Comparison of ENCODE assay signal across 8 mouse cellular contexts in genomic region chr10:13475121-13475520, GRCm38 (mm10). TPM values are rescaled to one million over a fixed set of nuclear protein-coding genes. Genes with fewer than 3 reads are reported as not detected.
DNase-seq lines count a peak whose midpoint lies in the region; ATAC-seq and TF ChIP-seq lines count a peak whose summit lies in the region.

No protein-coding gene starts in this region.

- H3K9me3 ChIP-seq in kidney, embryonic 14.5 days (ENCODE audit: control insufficient read depth, low read length): no peaks in the 10 kb centered on the region

- no peak for DNase-seq in kidney, adult 9 months
- peak; percentile 15 for DNase-seq in T-cell, adult 2 months (ENCODE audit: low spot score)
- peak; percentile 52 for DNase-seq in retina, postnatal 1 day
- DNase-seq in adrenal gland, adult 18-20 months (ENCODE audit: low spot score in 2 of 2): no peak
- DNase-seq in layer of hippocampus, adult 2 months (ENCODE audit: low spot score in 2 of 2): no peak
- no peak for DNase-seq in layer of hippocampus, adult 8-10 months (ENCODE audit: low spot score in 2 of 2)

- H3K27me3 ChIP-seq in kidney, embryonic 14.5 days (ENCODE audit: control insufficient read depth, insufficient read depth, low read length): no peaks in the 10 kb centered on the region; the same call in 1 of the 2 replicates

- no peak for ATAC-seq in kidney, embryonic 14.5 days (ENCODE audit: low FRiP score, low TSS enrichment)
- peak; percentile 18 for ATAC-seq in inflammation-experienced regulatory T-cells, adult 6 months

- no peak overlapping the region; the same call in 1 of the 2 replicates for H3K4me3 ChIP-seq in kidney, embryonic 14.5 days (ENCODE audit: low read length)
- H3K4me3 ChIP-seq in layer of hippocampus, adult 2 months: no peak overlapping the region; the same call in 1 of the 2 replicates

- no peak overlapping the region for H3K9ac ChIP-seq in kidney, embryonic 14.5 days (ENCODE audit: low read depth, low read length)

- H3K4me1 ChIP-seq in kidney, embryonic 14.5 days (ENCODE audit: control insufficient read depth, insufficient read depth, low read length): 0 out of 2 replicates have a peak, but pooled peaks cover 7% of the 10 kb centered on the region

- peak overlapping the region; percentile 97; the same call in 1 of the 2 replicates for H3K4me2 ChIP-seq in kidney, embryonic 14.5 days (replicated peaks; ENCODE audit: low read depth, low read length)

- 29% methylated on average over 7 of the region's 7 CpGs for WGBS in kidney, embryonic 14.5 days

- H3K36me3 ChIP-seq in kidney, embryonic 14.5 days (ENCODE audit: control insufficient read depth, insufficient read depth, low read length): no peaks in the 10 kb centered on the region

- TF ChIP-seq CTCF in layer of hippocampus, adult 2 months (conservative IDR thresholded peaks at IDR 0.05): no peak

- no peak overlapping the region for H3K27ac ChIP-seq in kidney, embryonic 14.5 days (ENCODE audit: low read depth, low read length)
- no peak overlapping the region for H3K27ac ChIP-seq in layer of hippocampus, adult 2 months

RNA-seq across cellular contexts. Expression of gene Phactr2, which starts 0.9 kb away (rescaled TPM):
- polyA plus RNA-seq in kidney, embryonic 14.5 days (2014; fragmentation: Nextera tagmentation; extraction: Ambion mirVana): 41.5 and 43.8 TPM in 2 replicates
- 1 to 10 TPM; 3.6 to 4.7 (median 3.9) TPM for polyA plus RNA-seq in inflammation-experienced regulatory T-cells, adult 6 months (2017; shearing (Covaris generic))
- 10 to 100 TPM; 23.5 to 24.2 TPM for total RNA-seq in adrenal gland, adult 18-20 months (2021)
- 10 to 100 TPM; 20.7 to 25.4 TPM for total RNA-seq in layer of hippocampus, adult 2 months (2021)
- 10 to 100 TPM; 24.3 to 27.5 (median 25.4) TPM for total RNA-seq in layer of hippocampus, adult 8-10 months (2022)

RNA-seq across cellular contexts. Expression of gene Fuca2, which starts 24.2 kb away (rescaled TPM):
- 68.4 and 78.4 TPM in 2 replicates for polyA plus RNA-seq in kidney, embryonic 14.5 days (2014; fragmentation: Nextera tagmentation; extraction: Ambion mirVana)
- 10 to 100 TPM; 42.3 to 70.1 (median 59.4) TPM for polyA plus RNA-seq in inflammation-experienced regulatory T-cells, adult 6 months (2017; shearing (Covaris generic))
- total RNA-seq in adrenal gland, adult 18-20 months (2021): 10 to 100 TPM; 23.4 to 25.0 TPM
- 10 to 100 TPM; 41.3 to 42.0 TPM for total RNA-seq in layer of hippocampus, adult 2 months (2021)
- total RNA-seq in layer of hippocampus, adult 8-10 months (2022): 10 to 100 TPM; 42.0 to 52.9 (median 50.2) TPM

Comparison
In these comparisons a context has a peak if more than half of its experiments do, and no peak if none do; other contexts are left out.
1. DNase-seq: peak in T-cell, adult 2 months (single experiment) and retina, postnatal 1 day (single experiment); none in kidney, adult 9 months (single experiment), adrenal gland, adult 18-20 months (0 of 2), layer of hippocampus, adult 2 months (0 of 2) and layer of hippocampus, adult 8-10 months (0 of 2).